Mouse (Mus musculus) lung, postnatal 25 days (tissue): ENCODE measurements at regions not wholly inside any gene's neighbourhood (a gene's known extent, or its start where the extent isn't known, plus 50 kb on each side); places are given as distances from the start of the nearest gene placed in this dataset.

Experiments
- DNase-seq: peaks from one replicate; pipeline ENCODE4 v3.0.0; 2022; ENCODE audit warnings: low spot score

DNA sequence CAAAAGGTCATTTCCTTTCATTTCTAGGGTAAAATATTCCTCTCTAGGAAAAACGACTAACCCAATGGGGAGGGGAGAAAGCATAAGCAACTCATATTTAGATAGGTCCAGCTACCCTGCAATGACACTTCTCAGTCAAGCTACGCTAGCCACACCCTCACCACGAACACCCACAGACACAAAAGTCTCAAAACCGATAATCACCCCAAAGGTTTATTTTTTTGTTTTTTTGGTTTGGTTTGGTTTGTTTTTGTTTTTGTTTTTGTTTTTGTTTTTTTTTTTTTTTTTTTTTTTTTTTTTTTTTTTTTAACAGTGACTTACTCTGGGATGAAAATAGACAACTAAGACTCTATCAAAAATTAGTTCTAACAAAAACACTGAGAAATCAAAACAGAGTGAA lies 196.3 kb upstream of the Atp2b1 start:
- DNase-seq = no peak

- no peak for DNase-seq
These were observed 195.5 kb upstream of the Atp2b1 start for GRCm38 (mm10) chr10:98718706-98719105.

DNA sequence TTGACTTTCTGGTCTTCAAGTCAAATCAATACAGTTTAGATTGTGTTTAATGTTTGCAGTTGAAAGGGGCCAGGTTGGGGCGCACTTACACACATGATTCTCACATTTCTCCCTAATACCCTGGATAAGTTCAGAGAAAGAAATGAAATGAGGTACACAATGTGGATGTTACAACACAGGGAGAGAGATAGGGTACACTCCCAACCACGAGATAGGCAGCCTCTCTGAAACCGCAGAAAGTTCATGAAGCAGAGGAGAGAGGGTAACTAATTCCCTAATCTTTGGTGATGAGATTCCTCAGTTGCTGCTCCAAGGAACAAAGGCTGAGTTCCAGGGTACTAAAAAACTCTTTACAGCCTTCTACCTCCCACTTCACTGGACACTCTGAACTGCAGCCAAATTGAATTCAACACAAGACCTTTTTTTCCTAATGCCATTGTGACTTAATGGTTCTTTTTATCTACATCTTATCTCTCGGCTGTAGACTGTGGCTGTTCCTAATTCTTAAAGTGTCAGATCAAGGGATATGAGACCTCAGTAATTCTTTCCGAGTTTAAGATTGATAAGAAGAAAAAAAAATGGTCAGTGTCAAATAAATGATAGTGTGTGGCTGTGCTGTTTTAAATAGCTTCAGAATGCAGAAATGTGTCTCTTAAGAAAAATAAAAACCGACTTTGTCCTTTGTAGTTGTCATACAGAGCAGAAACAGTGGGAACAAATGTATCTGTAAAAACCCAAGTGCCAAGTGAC lies 193.8 kb upstream of the Atp2b1 start:
- DNase-seq = no peak

GRCm38 (mm10) chr10:98725110-98725509 lies 189.1 kb upstream of the Atp2b1 start:
- no peak for DNase-seq

DNA sequence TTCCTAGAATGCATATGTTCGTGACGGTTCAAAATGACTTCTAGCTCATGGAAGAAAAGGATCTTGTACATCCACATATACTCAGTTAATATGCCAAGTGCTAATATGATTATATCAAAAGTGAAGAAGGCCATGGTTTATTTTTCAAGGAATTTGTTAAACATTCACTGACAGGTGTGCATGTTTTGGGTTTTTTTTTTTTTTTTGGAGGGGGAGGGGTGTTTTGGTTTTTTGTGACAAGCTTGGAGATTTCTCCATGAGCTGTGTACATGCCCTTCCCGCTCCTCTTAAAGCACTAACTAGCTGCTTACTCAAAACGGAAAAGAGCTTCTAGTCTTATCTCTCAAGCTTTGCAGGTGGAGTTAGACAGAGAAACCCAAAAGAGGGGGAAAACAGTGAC lies 187.1 kb upstream of the Atp2b1 start:
- no peak for DNase-seq

DNA sequence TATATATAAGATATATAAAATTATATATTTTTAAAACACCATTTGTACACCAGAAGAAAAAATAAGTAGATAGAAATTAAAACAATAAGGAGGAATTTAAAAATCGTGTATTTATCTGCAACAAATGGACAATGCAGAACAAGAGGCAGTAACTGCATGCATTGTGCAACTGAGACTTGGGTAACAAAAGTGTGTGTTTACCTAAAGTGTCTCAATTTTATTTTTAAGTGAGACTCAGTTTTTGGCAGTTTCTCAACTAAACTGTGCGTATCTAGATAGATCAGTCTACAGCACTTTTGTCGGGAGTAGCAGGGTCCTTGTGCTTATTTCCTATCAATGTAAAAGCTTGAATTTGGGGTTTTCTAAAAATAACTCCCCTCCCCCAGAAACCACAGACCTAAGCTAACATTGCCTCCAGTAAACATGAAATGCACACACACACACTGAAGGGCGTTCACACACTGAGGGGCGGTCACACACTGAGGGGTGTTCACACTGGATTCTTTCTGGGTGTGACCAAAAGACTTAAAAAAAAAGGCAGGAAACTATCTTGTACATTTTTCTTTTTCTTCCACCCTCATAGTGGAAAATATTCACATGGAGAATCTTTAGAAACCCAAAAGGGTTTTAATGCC lies 185.7 kb upstream of the Atp2b1 start:
- DNase-seq = peak; percentile 44

DNA sequence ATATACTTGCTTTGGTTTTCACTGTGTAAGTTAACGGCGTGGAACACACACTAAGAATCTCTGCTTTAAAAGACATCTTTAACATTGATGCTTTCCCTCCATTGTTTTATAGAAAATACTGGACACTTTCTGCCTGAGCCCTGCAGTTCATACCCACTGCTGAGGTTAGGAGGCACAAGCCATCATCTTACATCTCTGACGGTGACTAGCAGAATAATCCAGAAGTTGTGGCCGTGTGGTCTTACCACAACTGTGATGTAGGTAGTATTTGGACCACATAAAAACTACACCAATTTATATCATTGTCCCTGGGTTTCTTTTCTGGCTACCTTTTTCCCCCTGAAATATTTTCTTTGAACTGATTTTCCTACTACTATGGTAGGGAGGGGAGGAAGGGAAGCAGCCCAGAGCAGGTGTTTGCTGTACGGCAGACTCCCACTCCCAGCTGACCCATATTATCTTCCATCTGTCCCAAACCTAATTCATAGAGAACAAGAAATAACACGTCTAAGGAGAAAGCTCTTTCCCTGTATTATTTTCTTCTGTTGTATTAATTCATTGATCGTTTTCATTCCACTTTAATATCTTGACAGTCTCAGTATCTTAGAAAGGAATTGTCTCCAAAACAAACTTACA lies 180.1 kb upstream of the Atp2b1 start:
- DNase-seq = no peak

DNA sequence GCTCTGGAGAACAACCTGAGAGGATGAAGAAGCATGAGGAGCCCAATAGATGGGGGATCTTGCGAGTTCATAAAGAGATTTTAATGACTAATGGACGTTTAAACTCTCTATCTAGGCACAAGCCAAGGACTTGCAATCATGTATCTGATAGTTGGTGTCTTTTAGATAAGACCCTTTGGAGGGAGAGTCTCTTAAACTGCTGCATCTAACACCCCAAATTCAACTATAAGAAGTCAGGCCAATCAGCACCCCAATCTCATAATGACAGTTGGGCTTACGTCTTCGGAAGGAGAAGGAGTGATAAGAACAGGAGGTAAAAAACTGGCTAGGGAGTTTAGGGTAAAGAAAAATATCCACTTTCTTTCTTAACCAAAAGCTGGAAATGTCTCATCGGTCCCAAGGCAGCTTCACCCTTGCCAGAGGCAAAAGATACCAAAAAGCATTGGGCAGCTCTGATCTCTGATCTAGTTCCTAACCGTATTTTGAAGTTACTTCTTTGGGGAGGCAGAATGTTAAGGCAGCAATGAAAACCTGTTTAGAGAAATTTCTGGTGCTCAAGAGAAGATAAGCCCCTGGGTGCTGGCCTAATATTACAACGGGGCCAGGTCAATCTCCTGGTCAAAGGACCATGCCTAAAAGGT lies 173.6 kb upstream of the Atp2b1 start:
- DNase-seq = no peak

GRCm38 (mm10) chr10:98741398-98741797 lies 172.8 kb upstream of the Atp2b1 start:
- DNase-seq = no peak

DNA sequence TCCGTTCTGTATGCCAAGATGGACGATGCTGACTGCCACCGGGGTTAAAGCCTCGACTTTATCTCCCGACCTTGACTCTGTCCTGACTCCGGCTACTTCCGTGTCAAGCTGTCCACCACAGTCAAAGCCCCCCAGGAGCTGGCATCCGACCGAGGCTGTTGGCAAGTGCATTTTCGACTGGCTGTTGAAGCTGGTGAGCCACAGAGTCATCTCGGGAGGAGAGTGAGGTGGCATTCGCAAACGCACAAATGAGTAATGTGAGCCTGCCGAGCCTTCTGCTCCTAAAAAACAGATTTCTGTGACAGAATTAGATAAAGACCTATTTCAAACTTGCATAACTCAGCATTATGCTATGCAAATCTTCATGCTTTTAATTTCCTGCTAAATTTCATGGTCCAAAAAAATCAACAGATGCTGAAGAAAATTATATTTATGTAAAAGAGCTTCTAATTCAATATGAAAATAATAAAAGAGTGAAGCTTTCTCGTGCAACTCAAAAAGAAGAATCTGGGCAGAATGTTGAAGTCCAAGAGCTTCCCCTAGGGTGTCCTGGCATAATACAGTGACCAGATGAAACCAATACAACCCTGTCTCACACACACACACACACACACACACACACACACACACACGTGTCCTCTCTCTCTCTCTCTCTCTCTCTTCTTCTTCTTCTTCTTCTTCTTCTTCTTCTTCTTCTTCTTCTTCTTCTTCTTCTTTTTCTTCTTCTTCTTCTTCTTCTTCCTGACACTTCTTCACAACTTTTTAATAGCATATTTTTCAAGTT lies 171.2 kb upstream of the Atp2b1 start:
- no peak for DNase-seq

- peak; percentile 80 for DNase-seq
These were observed 170.0 kb upstream of the Atp2b1 start for GRCm38 (mm10) chr10:98744246-98744645.

GRCm38 (mm10) chr10:98744662-98745061 lies 169.5 kb upstream of the Atp2b1 start:
- DNase-seq = no peak

GRCm38 (mm10) chr10:98745409-98745808 lies 168.8 kb upstream of the Atp2b1 start:
- DNase-seq = peak; percentile 4

DNA sequence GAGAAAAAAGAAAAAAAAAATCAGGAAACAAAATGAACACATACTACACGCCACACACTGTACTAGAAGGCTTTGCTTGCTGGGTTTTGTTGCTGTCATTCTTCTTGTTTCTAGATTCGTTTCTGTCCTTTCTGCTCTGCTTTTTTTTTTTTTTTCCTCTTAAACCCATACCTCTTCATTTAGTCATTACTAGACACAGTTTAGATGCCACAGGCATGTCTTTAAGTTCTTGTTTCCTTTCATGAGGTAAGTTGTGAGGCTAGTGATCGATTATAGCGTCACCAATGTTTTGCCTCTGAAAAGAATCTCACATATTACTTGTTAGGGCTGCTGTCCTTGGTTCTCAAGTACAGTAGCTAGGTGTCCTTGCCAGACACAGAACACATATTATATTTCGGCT lies 168.3 kb upstream of the Atp2b1 start:
- no peak for DNase-seq

DNA sequence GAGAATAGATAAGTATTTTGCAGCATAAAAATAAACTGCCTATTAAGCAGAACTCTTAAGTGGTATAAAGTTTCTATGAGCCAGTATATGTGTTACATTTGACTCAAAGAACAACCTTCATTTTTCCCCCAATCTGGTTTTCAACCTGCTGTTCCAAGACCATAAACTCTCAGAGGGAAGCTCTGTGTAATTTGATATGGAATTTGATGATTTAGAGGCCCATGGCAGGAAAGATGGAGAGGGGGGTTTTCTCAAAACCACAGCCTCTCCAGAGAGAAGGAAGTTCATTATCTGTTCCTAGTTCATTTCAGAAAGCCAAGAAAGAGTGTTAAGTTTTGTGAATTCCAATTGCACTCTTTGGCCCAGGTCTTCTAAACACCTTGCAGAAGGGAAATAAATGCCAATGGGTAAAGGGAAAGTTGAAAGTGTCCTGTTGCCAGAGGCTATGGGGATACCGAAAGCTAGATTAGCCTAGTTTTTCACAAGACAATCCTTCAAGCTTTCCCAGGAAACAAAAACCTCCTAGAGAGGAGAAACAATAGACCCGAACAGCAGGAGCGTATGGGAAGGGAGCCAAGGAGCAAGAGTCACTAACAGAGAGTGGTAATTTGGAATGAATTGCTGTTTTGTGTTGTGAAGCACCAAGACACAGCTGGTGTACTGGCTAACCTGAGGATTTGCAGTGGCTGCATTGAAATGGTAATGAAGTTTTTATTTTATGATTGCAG lies 165.2 kb upstream of the Atp2b1 start:
- DNase-seq = peak; percentile 17

DNA sequence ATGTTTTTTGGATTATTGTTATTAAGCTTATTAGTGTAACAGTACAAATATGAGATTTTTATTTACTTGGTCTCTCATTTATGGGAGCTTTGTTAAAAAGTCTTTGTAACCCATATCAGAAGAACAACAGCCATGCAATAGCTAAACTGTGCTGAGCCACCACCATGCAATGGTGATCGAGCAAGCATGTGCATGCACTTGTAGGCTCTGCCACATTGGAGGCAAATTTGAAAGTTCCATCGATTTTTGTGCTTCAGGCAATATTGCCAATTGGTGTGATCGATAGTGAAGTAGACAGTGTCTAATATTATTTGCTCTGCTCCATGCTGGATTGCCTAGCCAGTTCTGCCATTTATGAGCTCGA lies 164.6 kb upstream of the Atp2b1 start:
- no peak for DNase-seq

- DNase-seq = no peak
These were observed 162.7 kb upstream of the Atp2b1 start for GRCm38 (mm10) chr10:98751376-98752058.

DNA sequence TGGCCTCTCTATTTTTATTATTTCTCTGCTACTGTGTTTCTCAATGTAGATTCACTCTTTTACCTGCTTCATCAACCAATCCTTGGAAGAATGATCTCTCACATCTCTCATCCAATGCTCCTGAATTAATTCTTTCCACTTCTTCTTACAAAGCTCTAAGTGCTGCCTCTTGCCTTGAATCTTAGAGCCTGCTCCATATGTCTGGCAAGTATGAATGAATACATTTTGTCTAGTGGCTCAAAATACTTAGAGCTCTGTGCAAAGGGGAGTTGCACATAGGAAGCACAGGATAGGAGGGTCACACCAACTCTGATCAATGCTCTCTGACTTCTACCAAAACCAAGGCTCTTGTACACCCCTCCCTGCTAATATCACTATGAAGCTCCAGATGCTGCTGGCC lies 153.1 kb upstream of the Atp2b1 start:
- DNase-seq = no peak

GRCm38 (mm10) chr10:98765786-98766419 lies 148.3 kb upstream of the Atp2b1 start:
- DNase-seq = no peak

DNA sequence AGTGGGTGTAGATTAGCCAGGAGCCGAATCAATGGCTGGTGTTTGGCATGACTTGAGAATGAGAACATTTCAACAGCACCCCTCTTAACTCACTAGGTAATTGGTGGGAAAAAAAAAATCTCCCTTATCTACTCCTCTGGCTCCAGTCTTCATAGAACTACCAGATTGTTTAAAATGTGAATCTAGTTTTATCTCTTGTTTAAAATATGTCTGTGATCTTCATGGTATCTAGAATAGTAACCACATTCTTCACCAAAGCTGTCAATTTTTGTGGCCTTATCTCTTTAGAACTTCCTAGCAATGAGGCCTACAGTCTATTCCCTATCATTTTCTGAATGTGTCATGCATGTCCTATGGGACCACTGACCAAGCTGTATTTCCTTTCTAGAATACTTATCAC lies 134.4 kb upstream of the Atp2b1 start:
- DNase-seq = no peak
